Mouse (Mus musculus) E14TG2a.4 (cell line): ENCODE measurements at regions not wholly inside any gene's neighbourhood (a gene's known extent, or its start where the extent isn't known, plus 50 kb on each side); places are given as distances from the start of the nearest gene placed in this dataset.

ENCODE experiments used
- H3K27me3 ChIP-seq: 2 replicates; pipeline ENCODE4 v1.6.1; 2014; ENCODE audit warnings: low read length, control low read depth; ENCODE audit not compliant: insufficient read depth
- H3K36me3 ChIP-seq: 2 replicates; pipeline ENCODE4 v1.6.1; 2014; ENCODE audit warnings: low read length, control low read depth; ENCODE audit not compliant: insufficient read depth
- H3K4me1 ChIP-seq: replicated peaks from 2 replicates; pipeline ENCODE4 v1.6.1; 2014; ENCODE audit warnings: low read depth, low read length, control low read depth
- H3K4me3 ChIP-seq: replicated peaks from 2 replicates; pipeline ENCODE4 v1.5.1; 2014; ENCODE audit warnings: mild to moderate bottlenecking, low read length
- H3K9me3 ChIP-seq: 2 replicates; pipeline ENCODE4 v1.6.1; 2014; ENCODE audit warnings: low read length, control low read depth
- CTCF ChIP-seq: conservative IDR thresholded peaks from 2 replicates; pipeline ENCODE4 v1.5.1; 2014; ENCODE audit warnings: low read length
- NANOG ChIP-seq: IDR thresholded peaks from 2 replicates; pipeline ENCODE4 v1.6.1; 2014; ENCODE audit warnings: borderline replicate concordance, low read length, mixed read lengths
- POU5F1 ChIP-seq: IDR thresholded peaks from 2 replicates; pipeline ENCODE4 v1.6.1; 2014; ENCODE audit warnings: low read length, borderline replicate concordance

- no peak for TF ChIP-seq POU5F1
- Histone ChIP-seq H3K9me3 (peaks cover 13% of the 10 kb centered on the region; the same call in 1 of the 2 replicates), H3K4me3 (no peak overlapping the region), H3K36me3 (no peaks in the 10 kb centered on the region), H3K4me1 (peaks cover 14% of the 10 kb centered on the region), H3K27me3 (peaks cover 18% of the 10 kb centered on the region; the same call in 1 of the 2 replicates)
These were observed 99.9 kb upstream of the Ctbp2 start for GRCm38 (mm10) chr7:133223948-133224652.

DNA sequence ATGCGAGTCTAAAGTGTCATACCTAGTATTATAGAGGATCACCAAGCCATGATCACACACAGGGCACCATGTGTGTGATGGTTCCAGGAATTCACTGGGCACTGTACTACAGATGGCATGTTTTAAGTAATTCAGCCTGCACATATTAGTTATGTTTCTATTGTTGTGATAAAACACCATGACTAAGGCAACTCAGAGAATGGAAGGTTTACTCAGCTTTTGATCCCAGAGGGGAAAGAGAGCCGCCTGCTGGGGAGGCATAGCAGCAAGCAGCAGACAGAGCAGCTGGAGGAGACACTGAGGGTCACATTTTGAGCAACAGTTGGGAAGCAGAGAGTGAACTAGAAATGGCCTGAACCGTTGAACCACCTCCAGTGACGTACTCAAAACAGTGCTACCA, 88.2 kb upstream of the Ctbp2 start:
- no peaks in the 10 kb centered on the region for H3K36me3 ChIP-seq
- H3K27me3 ChIP-seq = peaks cover 6% of the 10 kb centered on the region
- H3K4me3 ChIP-seq = no peak overlapping the region
- peaks cover 5% of the 10 kb centered on the region for H3K4me1 ChIP-seq
- peaks cover 6% of the 10 kb centered on the region for H3K9me3 ChIP-seq
- TF ChIP-seq CTCF (no peak), NANOG (no peak), POU5F1 (no peak)

- no peak for TF ChIP-seq NANOG
- TF ChIP-seq POU5F1 = no peak
- TF ChIP-seq CTCF = no peak
- Histone ChIP-seq H3K27me3 (peaks cover 31% of the 10 kb centered on the region), H3K9me3 (peaks cover 23% of the 10 kb centered on the region), H3K4me1 (peaks cover 23% of the 10 kb centered on the region), H3K4me3 (no peak overlapping the region), H3K36me3 (no peaks in the 10 kb centered on the region)
These were observed 81.5 kb upstream of the Ctbp2 start for GRCm38 (mm10) chr7:133205704-133206103.

DNA sequence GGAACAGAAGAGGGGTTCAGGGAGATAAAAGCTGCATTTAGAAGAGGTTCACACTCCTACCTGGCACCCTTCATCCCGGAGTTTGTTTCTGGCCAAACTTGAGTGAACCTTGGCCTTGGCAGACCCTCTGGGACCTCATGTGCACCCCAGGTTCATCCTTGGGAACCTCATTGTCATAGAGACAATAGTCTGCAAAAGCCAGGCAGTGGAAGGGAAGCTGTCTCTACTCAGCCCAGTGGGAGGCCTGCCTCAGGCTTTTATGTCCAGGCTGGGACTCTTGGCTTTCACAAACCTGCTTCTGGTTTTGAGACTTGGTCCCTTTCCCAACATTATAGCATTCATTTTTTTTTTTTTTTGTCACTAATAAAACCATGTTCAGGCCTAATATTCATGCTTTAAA, 80.3 kb upstream of the Ctbp2 start:
- no peak overlapping the region for H3K4me3 ChIP-seq
- H3K27me3 ChIP-seq = peaks cover 39% of the 10 kb centered on the region
- H3K36me3 ChIP-seq = no peaks in the 10 kb centered on the region
- peaks cover 23% of the 10 kb centered on the region for H3K9me3 ChIP-seq
- peaks cover 23% of the 10 kb centered on the region for H3K4me1 ChIP-seq
- no peak for TF ChIP-seq NANOG
- no peak for TF ChIP-seq CTCF
- TF ChIP-seq POU5F1 = no peak

GRCm38 (mm10) chr7:133203933-133204332, 79.8 kb upstream of the Ctbp2 start:
- TF ChIP-seq CTCF = no peak
- TF ChIP-seq NANOG = no peak
- TF ChIP-seq POU5F1 = no peak
- H3K9me3 ChIP-seq = peaks cover 23% of the 10 kb centered on the region
- H3K4me1 ChIP-seq = peaks cover 23% of the 10 kb centered on the region
- H3K36me3 ChIP-seq = no peaks in the 10 kb centered on the region
- no peak overlapping the region for H3K4me3 ChIP-seq
- H3K27me3 ChIP-seq = peaks cover 44% of the 10 kb centered on the region

DNA sequence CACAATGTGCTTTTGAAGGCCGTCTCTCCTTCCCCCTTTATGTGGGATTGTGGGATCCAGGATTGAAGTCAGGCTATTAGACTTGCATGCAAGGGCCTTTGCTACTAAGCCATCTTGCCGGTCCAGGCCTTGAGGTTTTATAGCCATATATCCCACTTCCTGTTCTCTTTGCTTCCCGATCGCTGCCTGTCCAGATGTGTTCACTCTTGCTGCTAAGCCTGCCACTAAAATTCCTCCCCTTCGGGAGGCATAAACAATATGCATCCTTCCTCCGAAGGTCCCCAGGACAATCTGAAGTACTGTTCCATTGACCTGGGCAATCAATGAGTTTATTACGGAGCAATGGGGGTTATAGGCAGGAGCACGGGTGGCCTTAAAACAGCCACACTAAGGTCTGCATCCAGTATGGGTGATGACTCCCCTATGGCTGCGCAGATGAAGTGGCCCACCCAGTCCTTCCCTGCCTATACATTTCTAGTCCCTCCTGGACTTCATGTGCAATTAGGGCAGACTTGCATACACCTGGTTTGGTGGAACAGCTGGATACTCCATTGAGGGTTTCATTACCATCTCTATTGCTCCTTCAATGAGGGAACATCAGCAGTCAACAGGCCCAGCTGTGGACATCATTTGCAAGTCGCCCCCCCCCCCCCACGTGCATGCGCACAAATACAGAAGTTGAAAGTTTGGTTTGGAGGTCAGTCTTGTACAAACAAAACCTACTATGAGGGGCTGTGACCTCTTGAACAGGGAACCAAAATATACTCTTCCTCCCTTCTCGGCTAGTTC, 78.1 kb upstream of the Ctbp2 start:
- Histone ChIP-seq H3K4me1 (peaks cover 23% of the 10 kb centered on the region), H3K27me3 (peaks cover 52% of the 10 kb centered on the region), H3K9me3 (peaks cover 23% of the 10 kb centered on the region), H3K4me3 (no peak overlapping the region), H3K36me3 (no peaks in the 10 kb centered on the region)
- TF ChIP-seq CTCF (no peak), POU5F1 (no peak), NANOG (no peak)

- TF ChIP-seq CTCF = no peak
- no peaks in the 10 kb centered on the region for H3K4me1 ChIP-seq
- H3K27me3 ChIP-seq = peaks cover 58% of the 10 kb centered on the region
- peaks cover 23% of the 10 kb centered on the region for H3K9me3 ChIP-seq
- H3K4me3 ChIP-seq = no peak overlapping the region
- H3K36me3 ChIP-seq = no peaks in the 10 kb centered on the region
These were observed 74.9 kb upstream of the Ctbp2 start for GRCm38 (mm10) chr7:133199046-133199445.

GRCm38 (mm10) chr7:133189880-133190462, 65.8 kb upstream of the Ctbp2 start:
- no peaks in the 10 kb centered on the region for H3K36me3 ChIP-seq
- peaks cover 5% of the 10 kb centered on the region for H3K4me1 ChIP-seq
- H3K4me3 ChIP-seq = no peak overlapping the region
- no peaks in the 10 kb centered on the region for H3K9me3 ChIP-seq
- peaks cover 33% of the 10 kb centered on the region for H3K27me3 ChIP-seq
- no peak for TF ChIP-seq NANOG
- TF ChIP-seq CTCF = no peak
- TF ChIP-seq POU5F1 = no peak
